Mouse (Mus musculus): ENCODE results near the gene Gpr37l1.

- no peak for TF ChIP-seq POLR2A (IDR thresholded peaks at IDR 0.05; ENCODE audit: borderline replicate concordance, extremely low read depth, insufficient read depth, insufficient read length, poor library complexity, severe bottlenecking)
- TF ChIP-seq CTCF (IDR thresholded peaks at IDR 0.05; ENCODE audit: borderline replicate concordance, extremely low read depth, insufficient read depth, insufficient read length) = no peak
Observed at GRCm38 (mm10) chr1:135183941-135184570, 16.6 kb upstream of the Gpr37l1 start.

All from brain, embryonic 14.5 days (tissue).